Mouse (Mus musculus) heart, embryonic 14.5 days (tissue): ENCODE measurements at regions not wholly inside any gene's neighbourhood (a gene's known extent, or its start where the extent isn't known, plus 50 kb on each side); places are given as distances from the start of the nearest gene placed in this dataset.
"Not testable (repeated sequence)": the region's sequence is repeated elsewhere in the genome, so short reads cannot be mapped to it uniquely, and the experiment has no call there.

Experiments
- ATAC-seq: fragments of 200-750 bp; cut with Nextera tagmentation; 2 replicates; pipeline ENCODE4 v1.8.0; 2017; ENCODE audit warnings: low read depth, moderate TSS enrichment; ENCODE audit not compliant: insufficient number of reproducible peaks, insufficient read depth, low FRiP score
- H3K27ac ChIP-seq, 2 experiments: fragments of 200-500 bp in 1 of 2; fragments of 300-500 bp in 1 of 2; sonication (generic) in 1 of 2; replicated peaks in 1 of 2; 2 replicates each; pipeline ENCODE4 v1.5.1; 2012 to 2014; ENCODE audit warnings: low read depth in 2 of 2, low read length in 2 of 2, control low read depth in 1 of 2, mild to moderate bottlenecking in 1 of 2, mixed read lengths in 1 of 2; ENCODE audit not compliant: control insufficient read depth in 1 of 2, insufficient read depth in 1 of 2
- H3K27me3 ChIP-seq: fragments of 300-500 bp; sonication (generic); 2 replicates; pipeline ENCODE4 v1.6.1; 2014; ENCODE audit warnings: mild to moderate bottlenecking, low read length, control low read depth; ENCODE audit not compliant: control insufficient read depth, insufficient read depth
- H3K36me3 ChIP-seq: fragments of 300-500 bp; sonication (generic); 2 replicates; pipeline ENCODE4 v1.6.1; 2014; ENCODE audit warnings: mild to moderate bottlenecking, control low read depth, low read length, mixed read lengths; ENCODE audit not compliant: control insufficient read depth, insufficient read depth
- H3K4me1 ChIP-seq, 2 experiments: fragments of 200-500 bp in 1 of 2; fragments of 300-500 bp in 1 of 2; sonication (generic) in 1 of 2; 2 replicates each; pipeline ENCODE4 v1.6.1; 2012 to 2014; ENCODE audit warnings: low read length in 2 of 2, control low read depth in 1 of 2, mixed read lengths in 1 of 2; ENCODE audit not compliant: control insufficient read depth in 2 of 2, insufficient read depth in 2 of 2
- H3K4me2 ChIP-seq: fragments of 300-500 bp; sonication (generic); 2 replicates; pipeline ENCODE4 v1.6.1; 2014; ENCODE audit warnings: mild to moderate bottlenecking, low read length
- H3K4me3 ChIP-seq, 2 experiments: fragments of 200-500 bp in 1 of 2; fragments of 300-500 bp in 1 of 2; sonication (generic) in 1 of 2; 2 replicates each; pipeline ENCODE4 v1.5.1; 2012 to 2014; ENCODE audit warnings: low read length in 2 of 2, mild to moderate bottlenecking in 2 of 2, control low read depth in 1 of 2, low read depth in 1 of 2, moderate library complexity in 1 of 2; ENCODE audit not compliant: control insufficient read depth in 1 of 2, insufficient read depth in 1 of 2
- H3K9ac ChIP-seq: fragments of 300-500 bp; sonication (generic); 2 replicates; pipeline ENCODE4 v1.6.1; 2014; ENCODE audit warnings: mild to moderate bottlenecking, low read length
- H3K9me3 ChIP-seq: fragments of 300-500 bp; sonication (generic); 2 replicates; pipeline ENCODE4 v1.6.1; 2016; ENCODE audit warnings: low read length, control low read depth; ENCODE audit not compliant: control insufficient read depth
- WGBS: fragments of 180-500 bp; shearing (Covaris S2); extraction: QIAGEN DNeasy Blood & Tissue Kit; methylation state at CpG from one replicate; pipeline ENCODE4 v1.1.7; 2014; 5-methylcytosine and 5-hydroxymethylcytosine counted together

- ATAC-seq = no peak
- WGBS = 26% methylated on average over 4 of the region's 4 CpGs
These were observed 151.4 kb upstream of the 1700012A03Rik start for GRCm38 (mm10) chr6:31898609-31899008.

GRCm38 (mm10) chr6:31897001-31897400 is 153.0 kb upstream of the 1700012A03Rik start:
- Histone ChIP-seq H3K4me1 (no peaks in the 10 kb centered on the region), H3K27ac (no peak overlapping the region), H3K36me3 (no peaks in the 10 kb centered on the region), H3K9ac (no peak overlapping the region), H3K4me2 (no peak overlapping the region), H3K4me3 (no peak overlapping the region), H3K27me3 (no peaks in the 10 kb centered on the region), H3K9me3 (no peaks in the 10 kb centered on the region)
- ATAC-seq = no peak
- 71% methylated on average over 3 of the region's 3 CpGs for WGBS

More at GRCm38 (mm10) chr6:31898609-31899008, 151.4 kb upstream of the 1700012A03Rik start:
- no peak overlapping the region for H3K4me2 ChIP-seq
- no peak overlapping the region for H3K27ac ChIP-seq
- no peak overlapping the region for H3K9ac ChIP-seq
- no peaks in the 10 kb centered on the region for H3K4me1 ChIP-seq
- no peak overlapping the region for H3K4me3 ChIP-seq
- H3K27me3 ChIP-seq = no peaks in the 10 kb centered on the region
- no peaks in the 10 kb centered on the region for H3K9me3 ChIP-seq
- H3K36me3 ChIP-seq = no peaks in the 10 kb centered on the region

GRCm38 (mm10) chr6:31895835-31896234 is 154.2 kb upstream of the 1700012A03Rik start:
- H3K36me3 ChIP-seq = no peaks in the 10 kb centered on the region
- no peaks in the 10 kb centered on the region for H3K9me3 ChIP-seq
- H3K4me2 ChIP-seq = no peak overlapping the region
- H3K4me3 ChIP-seq = no peak overlapping the region
- H3K4me1 ChIP-seq = no peaks in the 10 kb centered on the region
- H3K9ac ChIP-seq = no peak overlapping the region
- H3K27ac ChIP-seq = no peak overlapping the region
- 58% methylated on average over 3 of the region's 3 CpGs for WGBS
- no peaks in the 10 kb centered on the region for H3K27me3 ChIP-seq
- no peak for ATAC-seq

GRCm38 (mm10) chr6:31886931-31887330 is 163.1 kb upstream of the 1700012A03Rik start:
- H3K9ac ChIP-seq = no peak overlapping the region
- H3K4me2 ChIP-seq = no peak overlapping the region
- no peak for ATAC-seq
- H3K36me3 ChIP-seq = no peaks in the 10 kb centered on the region
- H3K27me3 ChIP-seq = no peaks in the 10 kb centered on the region
- 14% methylated on average over 4 of the region's 4 CpGs for WGBS
- H3K4me3 ChIP-seq = no peak overlapping the region
- no peaks in the 10 kb centered on the region for H3K4me1 ChIP-seq
- H3K9me3 ChIP-seq = no peaks in the 10 kb centered on the region
- H3K27ac ChIP-seq = no peak overlapping the region

- H3K9me3 ChIP-seq, H3K4me2 ChIP-seq, H3K27me3 ChIP-seq, H3K9ac ChIP-seq, H3K27ac ChIP-seq, ATAC-seq, H3K36me3 ChIP-seq, H3K4me3 ChIP-seq, H3K4me1 ChIP-seq: not testable (repeated sequence)
- WGBS = 5% methylated on average over 1 of the region's 1 CpGs
These were observed 164.8 kb upstream of the 1700012A03Rik start for GRCm38 (mm10) chr6:31885196-31885595.

GRCm38 (mm10) chr6:31883726-31884125 is 166.3 kb upstream of the 1700012A03Rik start:
- H3K4me1 ChIP-seq = no peaks in the 10 kb centered on the region
- 6% methylated on average over 2 of the region's 2 CpGs for WGBS
- H3K9me3 ChIP-seq = no peaks in the 10 kb centered on the region
- no peaks in the 10 kb centered on the region for H3K36me3 ChIP-seq
- H3K4me3 ChIP-seq = no peak overlapping the region
- H3K27ac ChIP-seq = no peak overlapping the region
- H3K9ac ChIP-seq = no peak overlapping the region
- ATAC-seq = no peak
- H3K27me3 ChIP-seq = no peaks in the 10 kb centered on the region
- no peak overlapping the region for H3K4me2 ChIP-seq

GRCm38 (mm10) chr6:31874616-31875015 is 175.4 kb upstream of the 1700012A03Rik start:
- 71% methylated on average over 6 of the region's 6 CpGs for WGBS
- Histone ChIP-seq H3K36me3 (no peaks in the 10 kb centered on the region), H3K4me3 (no peak overlapping the region), H3K9ac (no peak overlapping the region), H3K4me1 (no peaks in the 10 kb centered on the region), H3K4me2 (no peak overlapping the region), H3K9me3 (no peaks in the 10 kb centered on the region), H3K27ac (no peak overlapping the region), H3K27me3 (no peaks in the 10 kb centered on the region)
- no peak for ATAC-seq

GRCm38 (mm10) chr6:31873911-31874310 is 176.1 kb upstream of the 1700012A03Rik start:
- H3K4me3 ChIP-seq = no peak overlapping the region
- no peak for ATAC-seq
- H3K27me3 ChIP-seq = no peaks in the 10 kb centered on the region
- no peak overlapping the region for H3K9ac ChIP-seq
- WGBS = 5% methylated on average over 1 of the region's 1 CpGs
- H3K36me3 ChIP-seq = no peaks in the 10 kb centered on the region
- no peak overlapping the region for H3K4me2 ChIP-seq
- no peaks in the 10 kb centered on the region for H3K4me1 ChIP-seq
- no peaks in the 10 kb centered on the region for H3K9me3 ChIP-seq
- H3K27ac ChIP-seq = no peak overlapping the region
